Mouse (Mus musculus) heart, postnatal 0 days (tissue): ENCODE results near the gene Tmem248.

Source experiments
- CTCF ChIP-seq: IDR thresholded peaks from 2 replicates; pipeline ENCODE4 v1.5.1; 2016; ENCODE audit warnings: antibody characterized with exemption, control low read depth, low read depth
- EP300 ChIP-seq: IDR thresholded peaks from 2 replicates; pipeline ENCODE4 v1.6.1; 2016; ENCODE audit warnings: antibody characterized with exemption, low read depth

DNA sequence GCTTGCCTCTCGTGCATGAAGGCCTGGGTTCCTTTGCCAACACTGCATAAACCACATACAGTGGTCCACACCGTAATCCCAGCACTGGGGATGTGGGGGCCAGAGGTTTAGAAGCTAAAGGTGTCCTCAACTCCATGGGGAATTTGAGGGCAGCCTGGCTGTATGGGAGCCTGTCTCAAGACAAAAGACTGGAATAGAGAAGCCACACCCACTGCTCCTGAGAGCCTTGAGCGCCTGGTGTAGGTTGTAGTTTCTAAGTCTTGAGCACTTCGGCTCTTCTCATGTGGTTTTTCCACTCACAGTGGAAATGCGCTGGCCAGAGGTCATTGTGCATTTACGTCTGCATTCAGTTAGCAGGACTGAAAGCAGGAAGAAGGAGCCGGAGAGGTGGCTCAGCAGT, 71.2 kb downstream of the Tmem248 start:
- TF ChIP-seq CTCF: no peak
- TF ChIP-seq EP300: no peak
